Mouse (Mus musculus) kidney, adult 2 months (tissue): ENCODE results near the gene Cntfr.

Source experiments
- CTCF ChIP-seq: fragments of 200-500 bp; conservative IDR thresholded peaks from 2 replicates; pipeline ENCODE4 v1.5.1; 2011; ENCODE audit warnings: low read depth, mild to moderate bottlenecking, control low read depth, low read length, moderate library complexity, mixed read lengths; ENCODE audit not compliant: insufficient read depth, insufficient read length
- POLR2A ChIP-seq: fragments of 200-500 bp; IDR thresholded peaks from one replicate; pipeline ENCODE4 v1.6.1; 2011; ENCODE audit warnings: low read depth, low read length, control low read depth

GRCm38 (mm10) chr4:41677006-41677629, 19.8 kb downstream of the Cntfr start:
- TF ChIP-seq POLR2A, result no peak
- no peak for TF ChIP-seq CTCF
